Mouse (Mus musculus) liver, embryonic 11.5 days (tissue): Measurements from ENCODE around the gene Timm13. TPM values are rescaled to one million over a fixed set of nuclear protein-coding genes. Genes with fewer than 3 reads are reported as not detected.

Experiments used
- ATAC-seq: fragments of 200-750 bp; cut with Nextera tagmentation; replicated peaks from 2 replicates; pipeline ENCODE4 v1.8.0; 2017; ENCODE audit warnings: moderate number of reproducible peaks, mild to moderate bottlenecking, moderate TSS enrichment, moderate library complexity; ENCODE audit not compliant: low FRiP score
- DNase-seq: peaks from one replicate; pipeline ENCODE4 v3.0.0-alpha.2; 2017; ENCODE audit warnings: low spot score
- H3K27ac ChIP-seq: fragments of 300-500 bp; sonication (generic); 2 replicates; pipeline ENCODE4 v1.5.1; 2014; ENCODE audit warnings: mild to moderate bottlenecking, low read depth, low read length, control low read depth
- H3K27me3 ChIP-seq: fragments of 300-500 bp; sonication (generic); replicated peaks from 2 replicates; pipeline ENCODE4 v1.6.1; 2014; ENCODE audit warnings: low read length, mixed read lengths; ENCODE audit not compliant: control insufficient read depth, insufficient read depth
- H3K36me3 ChIP-seq: fragments of 300-500 bp; sonication (generic); 2 replicates; pipeline ENCODE4 v1.6.1; 2014; ENCODE audit warnings: mild to moderate bottlenecking, low read length, moderate library complexity, mixed read lengths; ENCODE audit not compliant: control insufficient read depth, insufficient read depth
- H3K4me1 ChIP-seq: fragments of 300-500 bp; sonication (generic); replicated peaks from 2 replicates; pipeline ENCODE4 v1.6.1; 2014; ENCODE audit warnings: low read length, mixed read lengths; ENCODE audit not compliant: control insufficient read depth, insufficient read depth
- H3K4me2 ChIP-seq: fragments of 300-500 bp; sonication (generic); 2 replicates; pipeline ENCODE4 v1.6.1; 2014; ENCODE audit warnings: mild to moderate bottlenecking, control low read depth, moderate library complexity
- H3K4me3 ChIP-seq: fragments of 300-500 bp; sonication (generic); 2 replicates; pipeline ENCODE4 v1.5.1; 2014; ENCODE audit warnings: low read depth, low read length, control low read depth
- H3K9ac ChIP-seq: fragments of 300-500 bp; sonication (generic); 2 replicates; pipeline ENCODE4 v1.6.1; 2014; ENCODE audit warnings: low read depth, low read length, control low read depth
- H3K9me3 ChIP-seq: fragments of 300-500 bp; sonication (generic); 2 replicates; pipeline ENCODE4 v1.6.1; 2016; ENCODE audit warnings: low read length, inconsistent platforms, mixed read lengths; ENCODE audit not compliant: control insufficient read depth
- WGBS: fragments of 180-500 bp; shearing (Covaris S2); extraction: QIAGEN DNeasy Blood & Tissue Kit; methylation state at CpG from one replicate; pipeline ENCODE4 v1.1.7; 2014; 5-methylcytosine and 5-hydroxymethylcytosine counted together
- polyA plus RNA-seq: library from polyadenylated mRNA; unstranded; fragments of >200 nt; fragmentation: Nextera tagmentation; extraction: Ambion mirVana; gene quantifications from 2 replicates; pipeline ENCODE4 v1.2.1, GENCODE M21; 2014

The Timm13 gene
- polyA plus RNA-seq, 1 experiment from 2014 or later, result 445 TPM

GRCm38 (mm10) chr10:80904004-80904693 is 3.4 kb upstream of the Timm13 start:
- H3K36me3 ChIP-seq, result peaks cover 40% of the 10 kb centered on the region
- no peaks in the 10 kb centered on the region for H3K27me3 ChIP-seq

GRCm38 (mm10) chr10:80903282-80903681 is 2.5 kb upstream of the Timm13 start:
- H3K27me3 ChIP-seq, result no peaks in the 10 kb centered on the region
- peaks cover 20% of the 10 kb centered on the region for H3K4me1 ChIP-seq
- ATAC-seq (no peak), DNase-seq (no peak)
- H3K9ac ChIP-seq, result no peak overlapping the region
- 86% methylated on average over 10 of the region's 10 CpGs for WGBS
- H3K36me3 ChIP-seq, result peaks cover 44% of the 10 kb centered on the region
- H3K4me3 ChIP-seq, result no peak overlapping the region
- H3K4me2 ChIP-seq, result no peak overlapping the region
- H3K9me3 ChIP-seq, result no peaks in the 10 kb centered on the region
- H3K27ac ChIP-seq, result no peak overlapping the region

More at GRCm38 (mm10) chr10:80904004-80904693, 3.4 kb upstream of the Timm13 start:
- Histone ChIP-seq H3K4me3 (no peak overlapping the region), H3K27ac (no peak overlapping the region), H3K9ac (no peak overlapping the region), H3K9me3 (no peaks in the 10 kb centered on the region), H3K4me2 (no peak overlapping the region), H3K4me1 (peaks cover 12% of the 10 kb centered on the region)
- DNase-seq (no peak), ATAC-seq (no peak)
- 91% methylated on average over 28 of the region's 28 CpGs for WGBS

- Histone ChIP-seq H3K4me3 (no peak overlapping the region), H3K27me3 (no peaks in the 10 kb centered on the region), H3K36me3 (peaks cover 41% of the 10 kb centered on the region), H3K9me3 (no peaks in the 10 kb centered on the region), H3K4me2 (no peak overlapping the region), H3K27ac (no peak overlapping the region), H3K4me1 (peaks cover 28% of the 10 kb centered on the region), H3K9ac (no peak overlapping the region)
- WGBS, result 94% methylated on average over 9 of the region's 9 CpGs
- ATAC-seq, result no peak
- no peak for DNase-seq
Measured at GRCm38 (mm10) chr10:80902273-80902940, 1.6 kb upstream of the Timm13 start.

GRCm38 (mm10) chr10:80901409-80902272 is 872 bp upstream of the Timm13 start:
- peak overlapping the region; percentile 39; the same call in 1 of the 2 replicates for H3K9ac ChIP-seq
- WGBS, result 90% methylated on average over 19 of the region's 19 CpGs
- peak overlapping the region; percentile 86; the same call in 1 of the 2 replicates for H3K4me3 ChIP-seq

GRCm38 (mm10) chr10:80899591-80900317 is 1.0 kb downstream of the Timm13 start:
- Histone ChIP-seq H3K27me3 (no peaks in the 10 kb centered on the region), H3K9me3 (no peaks in the 10 kb centered on the region), H3K4me1 (peaks cover 31% of the 10 kb centered on the region), H3K4me2 (peak overlapping the region; percentile 99), H3K4me3 (peak overlapping the region; percentile 86), H3K9ac (peak overlapping the region; percentile 84), H3K27ac (peak overlapping the region; percentile 78), H3K36me3 (peaks cover 27% of the 10 kb centered on the region)
- no peak for ATAC-seq
- 11% methylated on average over 25 of the region's 25 CpGs for WGBS
- DNase-seq, result no peak

More at GRCm38 (mm10) chr10:80901409-80902272, 872 bp upstream of the Timm13 start:
- ATAC-seq (no peak), DNase-seq (no peak)
- Histone ChIP-seq H3K4me2 (peak overlapping the region; percentile 51), H3K4me1 (peaks cover 28% of the 10 kb centered on the region), H3K36me3 (peaks cover 38% of the 10 kb centered on the region), H3K27ac (no peak overlapping the region), H3K9me3 (no peaks in the 10 kb centered on the region), H3K27me3 (no peaks in the 10 kb centered on the region)

- WGBS, result 86% methylated on average over 8 of the region's 8 CpGs
- H3K4me3 ChIP-seq, result peak overlapping the region; percentile 86
- peaks cover 20% of the 10 kb centered on the region for H3K36me3 ChIP-seq
- peaks cover 31% of the 10 kb centered on the region for H3K4me1 ChIP-seq
- peak overlapping the region; percentile 84; the same call in 1 of the 2 replicates for H3K9ac ChIP-seq
- no peak overlapping the region for H3K27ac ChIP-seq
- H3K9me3 ChIP-seq, result no peaks in the 10 kb centered on the region
- no peaks in the 10 kb centered on the region for H3K27me3 ChIP-seq
- ATAC-seq (no peak), DNase-seq (no peak)
- H3K4me2 ChIP-seq, result peak overlapping the region; percentile 99
Measured at GRCm38 (mm10) chr10:80899074-80899473, 1.7 kb downstream of the Timm13 start.

- Histone ChIP-seq H3K4me2 (peak overlapping the region; percentile 47), H3K27ac (no peak overlapping the region), H3K4me1 (peaks cover 31% of the 10 kb centered on the region), H3K9me3 (no peaks in the 10 kb centered on the region), H3K27me3 (no peaks in the 10 kb centered on the region), H3K4me3 (peak overlapping the region; percentile 11; the same call in 1 of the 2 replicates), H3K9ac (0 out of 2 replicates have a peak overlapping the region, but pooled peaks have one; percentile 25), H3K36me3 (peaks cover 11% of the 10 kb centered on the region)
- ATAC-seq, result no peak
- DNase-seq, result no peak
- WGBS, result 29% methylated on average over 41 of the region's 41 CpGs
Measured at GRCm38 (mm10) chr10:80897861-80898510, 2.8 kb downstream of the Timm13 start.
